Mouse (Mus musculus): Measurements from ENCODE around the gene Tnfrsf18. TPM values are rescaled to one million over a fixed set of nuclear protein-coding genes. Genes with fewer than 3 reads are reported as not detected.

Tnfrsf18 gene
- polyA plus RNA-seq, 1 experiment from 2014 or later: 1.1 TPM

MicroRNA genes within 50 kb of the gene (microRNA counts, 519-probe panel; counts per million panel counts)
- microRNA mmu-miR-200a: 3,490 counts per million, percentile 86 among the panel's probes with 10 or more counts
- microRNA mmu-miR-200b: 4,059 counts per million, percentile 94 among the panel's probes with 10 or more counts
- microRNA mmu-miR-429: 4,489 counts per million, percentile 97 among the panel's probes with 10 or more counts

Other genes with a start within 250 kb of the Tnfrsf18 start
- gene Tmem88b, start 240.3 kb upstream of the Tnfrsf18 start, polyA plus RNA-seq (2015; fragmentation: Nextera tagmentation; extraction: Ambion mirVana): 1.00 and 1.1 TPM in 2 replicates
- not detected in 2 replicates for gene Ankrd65, start 235.7 kb upstream of the Tnfrsf18 start, polyA plus RNA-seq (2015; fragmentation: Nextera tagmentation; extraction: Ambion mirVana)
- gene Mrpl20, start 223.3 kb upstream of the Tnfrsf18 start, polyA plus RNA-seq (2015; fragmentation: Nextera tagmentation; extraction: Ambion mirVana): 225 and 226 TPM in 2 replicates
- 132 and 138 TPM in 2 replicates for gene Ccnl2, start 213.7 kb upstream of the Tnfrsf18 start, polyA plus RNA-seq (2015; fragmentation: Nextera tagmentation; extraction: Ambion mirVana)
- gene Aurkaip1, start 194.9 kb upstream of the Tnfrsf18 start, polyA plus RNA-seq (2015; fragmentation: Nextera tagmentation; extraction: Ambion mirVana): 169 and 171 TPM in 2 replicates
- 76.9 and 81.3 TPM in 2 replicates for gene Mxra8, start 186.5 kb upstream of the Tnfrsf18 start, polyA plus RNA-seq (2015; fragmentation: Nextera tagmentation; extraction: Ambion mirVana)
- gene Dvl1, start 178.8 kb upstream of the Tnfrsf18 start, polyA plus RNA-seq (2015; fragmentation: Nextera tagmentation; extraction: Ambion mirVana): 9.9 and 11.9 TPM in 2 replicates
- gene Tas1r3, start 162.8 kb upstream of the Tnfrsf18 start, polyA plus RNA-seq (2015; fragmentation: Nextera tagmentation; extraction: Ambion mirVana): 0.25 and 0.51 TPM in 2 replicates
- 20.3 and 20.6 TPM in 2 replicates for gene Cptp, start 156.7 kb upstream of the Tnfrsf18 start, polyA plus RNA-seq (2015; fragmentation: Nextera tagmentation; extraction: Ambion mirVana)
- gene Ints11, start 156.6 kb upstream of the Tnfrsf18 start, polyA plus RNA-seq (2015; fragmentation: Nextera tagmentation; extraction: Ambion mirVana): 61.3 and 64.1 TPM in 2 replicates
- gene Pusl1, start 134.4 kb upstream of the Tnfrsf18 start, polyA plus RNA-seq (2015; fragmentation: Nextera tagmentation; extraction: Ambion mirVana): 46.6 and 54.0 TPM in 2 replicates
- gene Acap3, start 134.3 kb upstream of the Tnfrsf18 start, polyA plus RNA-seq (2015; fragmentation: Nextera tagmentation; extraction: Ambion mirVana): 12.2 and 13.7 TPM in 2 replicates
- 100 and 105 TPM in 2 replicates for gene Ube2j2, start 82.3 kb upstream of the Tnfrsf18 start, polyA plus RNA-seq (2015; fragmentation: Nextera tagmentation; extraction: Ambion mirVana)
- gene C1qtnf12, start 63.8 kb upstream of the Tnfrsf18 start, polyA plus RNA-seq (2015; fragmentation: Nextera tagmentation; extraction: Ambion mirVana): 60.1 and 60.2 TPM in 2 replicates
- 13.4 and 14.0 TPM in 2 replicates for gene B3galt6, start 33.5 kb upstream of the Tnfrsf18 start, polyA plus RNA-seq (2015; fragmentation: Nextera tagmentation; extraction: Ambion mirVana)
- 154 and 166 TPM in 2 replicates for gene Sdf4, start 33.3 kb upstream of the Tnfrsf18 start, polyA plus RNA-seq (2015; fragmentation: Nextera tagmentation; extraction: Ambion mirVana)
- 0.49 and 0.52 TPM in 2 replicates for gene Tnfrsf4, start 12.3 kb upstream of the Tnfrsf18 start, polyA plus RNA-seq (2015; fragmentation: Nextera tagmentation; extraction: Ambion mirVana)
- 3.1 and 3.9 TPM in 2 replicates for gene Ttll10, start 33.2 kb downstream of the Tnfrsf18 start, polyA plus RNA-seq (2015; fragmentation: Nextera tagmentation; extraction: Ambion mirVana)
- gene 9430015G10Rik, start 83.8 kb downstream of the Tnfrsf18 start, polyA plus RNA-seq (2015; fragmentation: Nextera tagmentation; extraction: Ambion mirVana): 22.2 and 22.8 TPM in 2 replicates
- 0.06 and 0.18 TPM in 2 replicates for gene Rnf223, start 104.3 kb downstream of the Tnfrsf18 start, polyA plus RNA-seq (2015; fragmentation: Nextera tagmentation; extraction: Ambion mirVana)
- gene Agrn, start 171.3 kb downstream of the Tnfrsf18 start, polyA plus RNA-seq (2015; fragmentation: Nextera tagmentation; extraction: Ambion mirVana): 52.1 and 56.5 TPM in 2 replicates
- 1.8 and 2.0 TPM in 2 replicates for gene Isg15, start 174.7 kb downstream of the Tnfrsf18 start, polyA plus RNA-seq (2015; fragmentation: Nextera tagmentation; extraction: Ambion mirVana)
- gene AW011738, start 177.1 kb downstream of the Tnfrsf18 start, polyA plus RNA-seq (2015; fragmentation: Nextera tagmentation; extraction: Ambion mirVana): 2.1 and 2.2 TPM in 2 replicates
- gene Perm1, start 189.7 kb downstream of the Tnfrsf18 start, polyA plus RNA-seq (2015; fragmentation: Nextera tagmentation; extraction: Ambion mirVana): 0.40 and 0.51 TPM in 2 replicates
- gene Plekhn1, start 208.7 kb downstream of the Tnfrsf18 start, polyA plus RNA-seq (2015; fragmentation: Nextera tagmentation; extraction: Ambion mirVana): 12.6 and 14.8 TPM in 2 replicates
- gene Noc2l, start 209.8 kb downstream of the Tnfrsf18 start, polyA plus RNA-seq (2015; fragmentation: Nextera tagmentation; extraction: Ambion mirVana): 86.5 and 87.8 TPM in 2 replicates
- 0.69 and 1.00 TPM in 2 replicates for gene Samd11, start 229.5 kb downstream of the Tnfrsf18 start, polyA plus RNA-seq (2015; fragmentation: Nextera tagmentation; extraction: Ambion mirVana)

Measured in intestine, embryonic 15.5 days (tissue).